Mouse (Mus musculus): ENCODE results near the gene Ctnna3.

DNA sequence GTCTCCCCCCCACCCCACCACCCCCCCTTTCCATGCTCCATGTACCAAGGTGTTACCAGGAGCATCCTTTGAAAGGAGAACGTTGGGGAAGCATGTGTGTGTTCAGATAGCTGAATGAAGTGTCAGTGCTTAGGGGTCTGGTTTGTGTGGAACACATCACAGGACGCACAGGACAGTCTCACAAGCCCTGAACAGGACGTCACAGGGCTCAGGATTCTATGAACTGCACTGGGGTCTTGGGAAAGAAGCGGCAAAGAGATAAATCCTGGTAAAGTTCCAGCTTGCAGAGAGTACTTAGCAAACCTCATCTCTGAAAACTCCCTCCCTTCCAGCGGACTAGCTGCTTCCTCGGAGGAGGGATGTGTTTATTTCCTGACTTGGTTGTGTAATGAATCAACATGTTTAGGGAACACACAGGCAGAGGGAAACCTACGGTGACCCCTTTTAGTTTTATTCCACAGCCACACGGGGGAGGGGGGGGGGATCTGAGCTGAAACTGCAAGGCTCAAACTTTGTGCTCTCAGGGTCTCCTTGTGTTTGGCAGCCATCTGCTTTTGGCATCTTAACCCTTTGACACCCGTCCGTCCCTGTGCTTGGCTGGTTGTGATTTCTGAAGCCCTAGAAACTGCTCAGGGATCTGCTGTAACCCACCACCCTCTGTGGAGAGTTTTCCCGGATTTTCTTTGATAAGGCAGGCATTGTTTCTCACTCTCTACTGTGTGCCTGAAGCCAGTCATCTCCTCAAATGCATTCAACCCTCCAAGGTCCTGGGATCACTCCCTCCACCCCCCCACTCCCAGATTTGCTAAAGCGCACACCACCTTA lies 656.9 kb downstream of the Ctnna3 start:
- TF ChIP-seq POLR2A (IDR thresholded peaks at IDR 0.05; ENCODE audit: extremely low read depth, insufficient read depth, low read length) (no peak), CTCF (IDR thresholded peaks at IDR 0.05; ENCODE audit: low read depth, low read length) (no peak)
